In the genomic region with DNA sequence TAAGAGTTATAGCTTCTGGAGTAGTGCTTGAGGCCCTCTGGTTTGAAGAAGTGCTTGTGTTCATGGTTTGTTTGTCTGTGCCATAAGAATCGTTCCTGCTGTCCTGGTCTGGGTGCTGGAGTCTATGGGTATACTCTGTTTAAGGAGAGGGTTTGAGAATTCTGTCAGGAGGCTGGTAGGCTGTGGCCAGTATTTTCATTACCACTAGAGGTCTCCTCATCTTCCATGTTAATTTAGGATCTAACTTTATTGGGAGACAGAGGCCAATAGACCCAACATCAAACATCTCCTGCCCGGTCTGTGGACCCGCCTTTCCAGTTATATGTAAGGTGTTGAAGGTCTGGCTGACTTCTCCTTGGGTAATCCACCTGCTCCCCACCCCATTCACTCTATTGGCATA, we compare ENCODE assay signal across 13 mouse cellular contexts. TPM values are rescaled to one million over a fixed set of nuclear protein-coding genes. Genes with fewer than 3 reads are reported as not detected.
DNase-seq lines count a peak whose midpoint lies in the region; ATAC-seq and TF ChIP-seq lines count a peak whose summit lies in the region.
"Had no signal": no experiment of that assay in that cellular context is flagged by ENCODE, and none has a peak within 500 bp of the region (broad histone marks: within the 10 kb centered on the region; RNA-seq: fewer than 3 reads in every experiment).

No protein-coding gene starts in this region.

- H3K27me3 ChIP-seq in liver, embryonic 14.5 days (ENCODE audit: control insufficient read depth, insufficient read depth, low read length), result no peaks in the 10 kb centered on the region
- no peaks in the 10 kb centered on the region for H3K27me3 ChIP-seq in liver, embryonic 12.5 days (replicated peaks)
- H3K27me3 ChIP-seq: heart, embryonic 12.5 days; liver, embryonic 15.5 days; midbrain, embryonic 15.5 days had no signal

- TF ChIP-seq POLR2A in cortical plate, adult 2 months (IDR thresholded peaks at IDR 0.05; ENCODE audit: extremely low read depth, insufficient read depth, low read length), result no peak

- no peak for DNase-seq in gastrocnemius, adult 2 months
- DNase-seq in gastrocnemius, postnatal 10 days, result no peak
- DNase-seq in liver, embryonic 14.5 days (ENCODE audit: low read depth in 3 of 3, low spot score in 3 of 3), result no peak
- DNase-seq in ES-CJ7 (ENCODE audit: low read depth, low spot score), result peak; percentile 27
- no peak for DNase-seq in urinary bladder, adult 2 months (ENCODE audit: low spot score)
- DNase-seq: kidney, postnatal 14 days; thymus, postnatal 25 days had no signal

- H3K36me3 ChIP-seq in liver, embryonic 14.5 days (replicated peaks; ENCODE audit: control insufficient read depth, insufficient read depth, low read depth), result no peaks in the 10 kb centered on the region
- no peaks in the 10 kb centered on the region for H3K36me3 ChIP-seq in liver, embryonic 12.5 days
- H3K36me3 ChIP-seq: heart, embryonic 12.5 days; hindbrain, embryonic 13.5 days; liver, embryonic 15.5 days; midbrain, embryonic 15.5 days had no signal

- TF ChIP-seq EP300 in liver, embryonic 14.5 days (IDR thresholded peaks at IDR 0.05; ENCODE audit: low read depth), result no peak

- no peak overlapping the region for H3K4me3 ChIP-seq in gastrocnemius, adult 2 months
- no peak overlapping the region for H3K4me3 ChIP-seq in liver, embryonic 14.5 days (ENCODE audit: insufficient read depth in 1 of 2, low read depth in 2 of 2, low read length in 2 of 2)
- H3K4me3 ChIP-seq in liver, embryonic 12.5 days, result no peak overlapping the region
- H3K4me3 ChIP-seq in cortical plate, adult 2 months (ENCODE audit: insufficient read depth, low read length), result no peak overlapping the region
- H3K4me3 ChIP-seq: heart, embryonic 12.5 days; hindbrain, embryonic 13.5 days; liver, embryonic 15.5 days; midbrain, embryonic 15.5 days had no signal

- WGBS in liver, embryonic 14.5 days (ENCODE audit: insufficient replicate concordance), result 58% methylated on average over 3 of the region's 3 CpGs
- WGBS in liver, embryonic 12.5 days (ENCODE audit: insufficient replicate concordance), result 55% methylated on average over 3 of the region's 3 CpGs

- no peak overlapping the region for H3K27ac ChIP-seq in gastrocnemius, adult 2 months
- H3K27ac ChIP-seq in liver, embryonic 14.5 days, result no peak overlapping the region
- H3K27ac ChIP-seq in liver, embryonic 12.5 days, result no peak overlapping the region
- H3K27ac ChIP-seq in cortical plate, adult 2 months (ENCODE audit: insufficient read depth, low read length), result no peak overlapping the region
- H3K27ac ChIP-seq: hindbrain, embryonic 13.5 days; midbrain, embryonic 15.5 days had no signal

- intact Hi-C loops in gastrocnemius, adult 2 months (cut with DNase I), result no loop called here

- H3K9me3 ChIP-seq in liver, embryonic 14.5 days (ENCODE audit: control insufficient read depth, low read length), result no peaks in the 10 kb centered on the region
- H3K9me3 ChIP-seq in liver, embryonic 12.5 days (replicated peaks), result no peaks in the 10 kb centered on the region
- H3K9me3 ChIP-seq: heart, embryonic 12.5 days; hindbrain, embryonic 13.5 days; liver, embryonic 15.5 days; midbrain, embryonic 15.5 days had no signal

- H3K9ac ChIP-seq in liver, embryonic 14.5 days (replicated peaks), result no peak overlapping the region
- no peak overlapping the region for H3K9ac ChIP-seq in liver, embryonic 12.5 days
- H3K9ac ChIP-seq: heart, embryonic 12.5 days; hindbrain, embryonic 13.5 days; liver, embryonic 15.5 days; midbrain, embryonic 15.5 days had no signal

- TF ChIP-seq CTCF in gastrocnemius, adult 2 months (IDR thresholded peaks at IDR 0.05), result peak; percentile 65
- TF ChIP-seq CTCF in liver, embryonic 14.5 days (IDR thresholded peaks at IDR 0.05; ENCODE audit: low read depth), result peak; percentile 26; the same call in 1 of the 2 replicates
- 0 out of 2 replicates have a peak, but pooled peaks have one; percentile 18 for TF ChIP-seq CTCF in cortical plate, adult 2 months (IDR thresholded peaks at IDR 0.05; ENCODE audit: extremely low read depth, insufficient read depth, low read length)

- no peak overlapping the region for H3K4me2 ChIP-seq in liver, embryonic 14.5 days (ENCODE audit: low read depth)
- H3K4me2 ChIP-seq in liver, embryonic 12.5 days, result no peak overlapping the region
- H3K4me2 ChIP-seq: heart, embryonic 12.5 days; hindbrain, embryonic 13.5 days; liver, embryonic 15.5 days; midbrain, embryonic 15.5 days had no signal

- peaks cover 37 to 47% of the 10 kb centered on the region in 2 experiments for H3K4me1 ChIP-seq in liver, embryonic 14.5 days (replicated peaks; ENCODE audit: control insufficient read depth in 2 of 2, insufficient read depth in 2 of 2, low read length in 1 of 2)
- peaks cover 63% of the 10 kb centered on the region for H3K4me1 ChIP-seq in liver, embryonic 12.5 days
- no peaks in the 10 kb centered on the region for H3K4me1 ChIP-seq in cortical plate, adult 2 months (ENCODE audit: control insufficient read depth, insufficient read depth, low read length)
- H3K4me1 ChIP-seq: hindbrain, embryonic 13.5 days; midbrain, embryonic 15.5 days had no signal

- no peak for ATAC-seq in liver, embryonic 14.5 days (ENCODE audit: insufficient read depth)
- no peak for ATAC-seq in liver, embryonic 12.5 days
- ATAC-seq: midbrain, embryonic 15.5 days had no signal

RNA-seq across cellular contexts. Expression of a gene that starts 7.4 kb away (rescaled TPM):
- 10 to 100 TPM; 37.7 to 41.1 TPM for total RNA-seq in gastrocnemius, adult 2 months (2021)
- total RNA-seq in gastrocnemius, postnatal 10 days (2021), result 10 to 100 TPM; 28.6 to 29.2 TPM
- polyA plus RNA-seq in liver, embryonic 14.5 days (2012; rRNA removed), result 11.0 and 11.1 TPM in 2 replicates
- polyA plus RNA-seq in liver, embryonic 14.5 days (2014; fragmentation: Nextera tagmentation; extraction: Ambion mirVana), result 11.6 and 13.9 TPM in 2 replicates
- 15.0 and 15.9 TPM in 2 replicates for polyA plus RNA-seq in liver, embryonic 12.5 days (2016; fragmentation: Nextera tagmentation; extraction: Ambion mirVana)
- polyA plus RNA-seq in cortical plate, adult 2 months (2012; rRNA removed), result 24.8 and 26.4 TPM in 2 replicates
- polyA plus RNA-seq in urinary bladder, adult 2 months (2012; rRNA removed), result 45.8 and 47.4 TPM in 2 replicates

RNA-seq across cellular contexts. Expression of a gene that starts 22.4 kb away (rescaled TPM):
- not detected for total RNA-seq in gastrocnemius, adult 2 months (2021)
- total RNA-seq in gastrocnemius, postnatal 10 days (2021), result under 1 TPM; 0.07 to 0.09 TPM
- 0.01 TPM in 1 of 2 replicates, not detected in the other for polyA plus RNA-seq in liver, embryonic 14.5 days (2012; rRNA removed)
- polyA plus RNA-seq in liver, embryonic 14.5 days (2014; fragmentation: Nextera tagmentation; extraction: Ambion mirVana), result not detected in 2 replicates
- polyA plus RNA-seq in liver, embryonic 12.5 days (2016; fragmentation: Nextera tagmentation; extraction: Ambion mirVana), result not detected in 2 replicates
- 5.6 and 7.5 TPM in 2 replicates for polyA plus RNA-seq in cortical plate, adult 2 months (2012; rRNA removed)
- 0.01 TPM in 2 replicates for polyA plus RNA-seq in urinary bladder, adult 2 months (2012; rRNA removed)
- polyA plus RNA-seq: liver, embryonic 15.5 days had no signal
